Mouse (Mus musculus): Measurements from ENCODE around the gene Rabgap1.

Rabgap1 gene

GRCm38 (mm10) chr2:37511134-37511901 lies 68.2 kb downstream of the Rabgap1 start:
- in situ Hi-C loops (cut with MboI; ENCODE audit: low sequenced_read_pairs): no loop called here

- in situ Hi-C loops (cut with MboI; ENCODE audit: low sequenced_read_pairs): no loop called here
Observed at GRCm38 (mm10) chr2:37516030-37516710, 73.1 kb downstream of the Rabgap1 start, which contains the start of gene Gpr21. TSS of gene Gpr21 (plus strand) at chr2:37516332.

DNA sequence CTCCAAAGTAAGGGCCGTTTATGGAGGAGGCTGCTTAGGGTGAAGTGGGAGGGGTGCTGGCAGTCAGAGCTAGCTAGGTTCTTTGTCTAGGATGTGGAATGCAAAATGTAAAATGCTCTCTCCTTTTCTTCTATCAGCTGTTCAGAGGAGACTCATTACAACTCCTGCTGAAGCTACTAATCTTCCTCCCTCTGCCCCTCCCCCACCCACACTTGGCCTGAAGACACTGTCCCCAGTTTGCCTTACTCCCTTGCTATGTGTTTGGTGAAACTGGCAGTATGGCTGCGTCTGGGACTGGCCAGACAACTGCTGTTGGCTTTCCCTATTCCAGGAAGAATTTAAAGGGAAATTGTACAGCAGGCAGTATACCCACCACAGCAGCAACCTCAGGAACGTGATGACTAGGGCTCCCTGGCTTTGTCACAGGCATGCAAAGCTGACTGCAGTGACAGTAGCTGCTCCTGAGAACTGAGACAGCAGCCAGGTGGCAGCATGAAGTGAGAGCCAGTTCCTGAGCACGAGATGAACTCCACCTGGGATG lies 73.9 kb downstream of the Rabgap1 start:
- in situ Hi-C loops (cut with MboI; ENCODE audit: low sequenced_read_pairs): no loop called here

DNA sequence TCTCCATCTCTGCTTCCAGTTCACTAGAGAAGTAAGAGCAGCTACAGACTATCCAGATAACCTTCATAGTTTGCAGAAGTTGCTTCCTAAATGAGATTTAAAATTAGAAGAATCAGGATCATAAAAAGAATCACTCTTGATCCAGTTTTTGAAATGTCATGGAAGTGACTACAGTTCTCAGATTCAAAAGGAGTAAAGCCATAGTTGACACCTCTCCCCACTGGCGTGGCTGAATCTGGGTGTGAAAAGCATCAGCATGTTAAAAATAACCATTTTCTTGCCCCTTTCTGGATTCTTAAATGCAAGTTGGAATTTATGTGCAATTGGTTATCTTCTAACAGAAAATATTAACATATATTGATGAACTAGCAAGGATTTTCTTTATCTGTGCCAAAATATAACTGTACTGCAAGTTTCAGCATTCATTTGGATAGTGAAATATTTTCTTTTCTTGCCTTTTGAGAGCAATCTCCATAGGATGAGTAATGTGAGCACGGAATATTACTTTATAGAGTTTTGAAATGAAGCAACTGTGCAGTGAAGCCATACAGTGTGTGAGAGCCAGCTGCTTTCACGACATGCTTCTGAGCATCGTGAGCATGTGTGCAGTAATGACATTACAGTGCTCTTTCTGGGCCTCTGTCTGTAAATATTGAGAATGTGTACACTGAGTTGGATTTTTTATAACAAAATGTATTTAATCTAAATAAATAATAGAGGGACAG lies 75.6 kb downstream of the Rabgap1 start:
- in situ Hi-C loops (cut with MboI; ENCODE audit: low sequenced_read_pairs): no loop called here

DNA sequence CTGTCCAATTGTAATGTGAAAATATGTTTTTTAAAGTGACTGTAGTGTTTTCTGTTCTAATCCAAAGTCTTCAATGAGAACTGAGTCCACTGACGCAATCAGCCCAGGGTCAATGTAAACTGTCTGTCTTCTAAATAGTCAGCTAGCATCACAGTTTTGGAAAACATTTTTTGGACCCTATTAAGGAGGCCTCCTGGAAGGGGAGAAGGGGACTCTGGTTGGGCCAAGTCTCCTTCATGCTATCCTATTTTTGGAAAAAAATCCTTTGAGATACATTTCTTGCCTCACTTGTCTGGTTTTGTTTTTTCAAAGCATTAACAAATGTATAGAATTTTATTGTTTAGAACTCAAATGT lies 76.2 kb downstream of the Rabgap1 start:
- in situ Hi-C loops (cut with MboI; ENCODE audit: low sequenced_read_pairs): no loop called here

DNA sequence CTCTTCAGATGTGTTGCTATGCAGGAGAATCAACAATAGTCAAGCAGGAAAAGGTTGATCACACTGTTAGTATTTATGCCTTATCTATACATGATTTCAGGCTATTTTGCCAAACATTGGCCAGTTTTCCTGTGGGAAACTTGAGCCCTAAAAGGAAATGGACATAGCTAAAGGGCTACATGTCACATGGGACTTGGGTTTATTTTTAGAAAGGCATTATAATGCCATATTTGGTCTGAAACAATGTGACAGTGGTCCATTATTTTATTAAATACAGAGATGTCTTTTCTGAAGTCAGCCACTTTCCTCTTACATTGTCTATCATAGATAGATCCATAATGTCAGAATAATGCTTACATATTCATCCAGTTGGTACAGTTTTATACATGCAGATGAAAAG lies 84.5 kb downstream of the Rabgap1 start:
- in situ Hi-C loops (cut with MboI; ENCODE audit: low sequenced_read_pairs): no loop called here

GRCm38 (mm10) chr2:37529397-37529796 lies 86.3 kb downstream of the Rabgap1 start:
- in situ Hi-C loops (cut with MboI; ENCODE audit: low sequenced_read_pairs): no loop called here

GRCm38 (mm10) chr2:37530766-37531165 lies 87.7 kb downstream of the Rabgap1 start:
- in situ Hi-C loops (cut with MboI; ENCODE audit: low sequenced_read_pairs): no loop called here

DNA sequence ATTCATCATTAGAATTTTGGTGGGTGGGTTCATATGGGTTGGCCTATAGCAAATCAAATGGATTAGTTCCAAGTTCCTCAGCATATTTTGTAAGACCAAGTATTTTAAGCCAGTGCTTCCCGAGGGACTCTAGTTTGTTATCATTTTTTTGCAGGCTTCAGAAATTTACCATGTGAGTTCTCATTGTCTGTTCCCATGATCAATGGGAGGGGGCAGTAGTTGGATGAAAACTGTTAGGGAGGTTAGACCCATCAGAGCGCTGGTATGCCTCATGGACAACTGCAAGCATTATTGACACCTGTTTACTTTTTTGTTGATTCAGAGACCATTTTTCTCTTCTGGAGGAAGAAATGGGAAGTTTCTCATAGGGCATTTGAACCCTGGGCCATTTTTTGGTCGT lies 88.6 kb downstream of the Rabgap1 start:
- in situ Hi-C loops (cut with MboI; ENCODE audit: low sequenced_read_pairs): no loop called here

DNA sequence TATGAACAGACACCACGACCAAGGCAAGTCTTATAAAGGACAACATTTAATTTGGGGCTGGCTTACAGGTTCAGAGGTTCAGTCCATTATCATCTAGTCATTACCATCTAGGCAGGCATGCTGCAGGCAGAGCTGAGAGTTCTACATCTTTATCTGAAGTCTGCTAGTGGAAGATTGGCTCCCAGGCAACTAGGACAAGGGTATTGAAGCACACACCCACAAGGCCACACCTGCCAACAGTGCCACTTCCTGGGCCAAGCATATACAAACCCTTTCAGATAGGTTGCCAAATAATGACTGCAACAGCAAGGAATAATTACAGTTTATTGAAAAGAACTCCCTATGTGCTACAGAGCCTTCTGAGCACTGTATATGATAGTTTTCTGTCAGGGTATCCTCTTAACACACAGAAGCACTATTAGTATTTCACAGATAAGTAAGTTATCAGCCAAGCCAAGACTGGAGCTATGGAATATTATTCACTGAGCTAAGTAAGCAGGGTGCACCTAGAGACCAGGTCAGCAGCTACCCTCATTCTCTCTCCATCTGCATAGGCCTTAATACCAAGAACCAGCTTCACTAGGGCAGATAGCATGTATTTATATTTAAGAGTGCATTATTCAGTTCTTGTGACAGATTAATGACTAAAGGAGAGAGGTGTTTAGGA lies 106.4 kb downstream of the Rabgap1 start:
- in situ Hi-C loops (cut with MboI; ENCODE audit: low sequenced_read_pairs): no loop called here

- in situ Hi-C loops (cut with MboI; ENCODE audit: low sequenced_read_pairs): no loop called here
Observed at GRCm38 (mm10) chr2:37556366-37556765, 113.3 kb downstream of the Rabgap1 start.

DNA sequence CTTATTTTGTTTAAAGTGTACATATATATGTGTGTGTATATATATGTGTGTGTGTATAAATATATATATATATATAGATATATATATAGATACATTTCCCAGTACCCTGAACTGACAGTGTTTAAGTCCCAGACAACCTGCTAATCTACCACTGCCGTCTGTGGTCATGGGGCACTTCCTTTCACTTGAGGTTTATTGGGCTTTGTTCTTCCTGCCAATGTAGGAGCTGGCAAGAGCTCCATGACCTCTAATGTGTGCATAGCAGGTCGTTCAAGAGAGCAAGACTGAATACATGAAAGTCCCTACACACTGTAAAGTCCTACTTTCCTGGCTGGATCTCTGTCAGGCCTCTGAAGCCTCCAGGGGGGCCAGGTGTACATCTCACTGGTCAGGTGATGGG lies 122.5 kb downstream of the Rabgap1 start:
- in situ Hi-C loops (cut with MboI; ENCODE audit: low sequenced_read_pairs): no loop called here

GRCm38 (mm10) chr2:37566035-37566434 lies 123.0 kb downstream of the Rabgap1 start:
- in situ Hi-C loops (cut with MboI; ENCODE audit: low sequenced_read_pairs): no loop called here

DNA sequence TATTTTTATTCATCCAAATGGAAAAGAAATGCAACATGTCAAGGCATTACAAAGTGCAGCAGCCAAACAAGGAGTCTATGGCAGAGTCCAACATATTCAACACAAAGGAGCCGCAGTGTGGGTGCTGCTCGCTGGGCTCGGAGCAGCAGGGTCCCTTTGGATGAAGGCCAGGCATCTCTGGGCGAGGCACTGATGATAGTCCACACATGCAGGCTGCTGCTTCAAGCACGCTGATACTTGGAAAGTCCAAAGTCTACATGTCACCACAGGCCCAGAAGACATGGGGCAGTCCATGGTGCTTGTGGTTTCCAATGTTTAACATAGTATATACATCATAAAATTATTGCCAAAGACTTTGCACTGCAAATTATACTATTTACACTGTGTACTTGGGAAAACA lies 126.8 kb downstream of the Rabgap1 start:
- in situ Hi-C loops (cut with MboI; ENCODE audit: low sequenced_read_pairs): no loop called here

- in situ Hi-C loops (cut with MboI; ENCODE audit: low sequenced_read_pairs): no loop called here
Observed at GRCm38 (mm10) chr2:37570703-37571102, 127.6 kb downstream of the Rabgap1 start.

DNA sequence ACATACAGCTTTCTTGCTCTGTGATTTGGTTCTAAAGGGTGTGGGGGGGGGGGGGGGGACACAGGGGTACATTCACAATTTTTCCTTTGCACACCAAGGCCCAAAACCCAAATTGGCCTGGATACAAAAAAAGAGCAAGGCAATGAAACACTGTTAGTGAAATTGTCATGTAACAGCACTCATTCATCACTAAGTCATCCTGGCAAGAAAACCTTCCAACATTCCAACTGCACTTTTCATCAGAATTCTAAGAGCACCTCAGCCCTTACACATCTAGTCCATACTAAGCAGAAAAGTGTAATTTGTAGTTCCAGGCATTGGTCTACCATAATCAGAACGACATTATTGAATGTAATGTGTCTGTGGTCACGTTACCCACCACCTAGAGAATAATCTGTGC lies 129.1 kb downstream of the Rabgap1 start:
- in situ Hi-C loops (cut with MboI; ENCODE audit: low sequenced_read_pairs): no loop called here

DNA sequence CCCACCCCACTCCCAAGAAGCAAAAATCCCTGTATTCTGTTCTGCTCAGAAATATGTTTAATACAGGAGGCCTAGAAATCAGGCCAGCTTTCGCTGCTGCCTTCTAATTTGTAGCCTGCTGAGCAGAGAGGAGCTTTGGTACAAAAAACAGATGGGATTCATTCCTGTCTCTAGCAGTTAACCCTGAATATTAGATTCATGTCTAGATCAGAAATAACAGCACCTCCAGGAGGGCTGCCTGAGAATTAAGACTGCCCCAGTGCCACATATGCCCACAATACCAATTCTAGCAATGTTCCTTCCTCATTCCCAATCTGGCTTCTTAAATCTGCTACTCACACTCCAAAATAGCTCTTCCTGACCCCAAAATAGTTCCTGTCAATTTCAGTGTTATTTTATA lies 133.6 kb downstream of the Rabgap1 start:
- in situ Hi-C loops (cut with MboI; ENCODE audit: low sequenced_read_pairs): no loop called here

GRCm38 (mm10) chr2:37578185-37578584 lies 135.1 kb downstream of the Rabgap1 start:
- in situ Hi-C loops (cut with MboI; ENCODE audit: low sequenced_read_pairs): no loop called here

DNA sequence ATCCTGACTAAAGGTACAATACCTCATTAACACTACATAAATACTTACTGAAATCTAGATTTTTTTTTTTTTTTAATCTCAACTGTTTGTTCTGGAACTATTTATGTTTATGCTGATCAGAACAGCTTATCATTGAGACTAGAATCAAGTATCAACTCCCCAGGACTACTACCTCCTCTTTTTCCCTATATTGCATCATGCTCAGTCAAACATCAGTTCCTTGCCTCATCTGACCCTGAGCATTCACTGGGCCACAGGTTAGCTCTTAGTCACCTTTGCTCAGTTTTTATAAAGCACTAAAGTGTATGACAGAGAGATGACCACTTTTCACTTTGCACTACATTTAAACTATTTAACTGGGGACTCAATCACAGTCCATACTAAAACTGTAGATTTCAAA lies 144.8 kb downstream of the Rabgap1 start:
- in situ Hi-C loops (cut with MboI; ENCODE audit: low sequenced_read_pairs): no loop called here

All from CH12F3 (cell line).